Mouse (Mus musculus): ENCODE results near the gene Mcrip2. TPM values are rescaled to one million over a fixed set of nuclear protein-coding genes. Genes with fewer than 3 reads are reported as not detected.

Mcrip2 gene
- total and polyA plus RNA-seq, 3 experiments, result 1.4 to 16.1 (median 1.7) TPM

GRCm38 (mm10) chr17:25830806-25831431 lies 37.6 kb downstream of the Mcrip2 start:
- H3K9me3 ChIP-seq (replicated peaks; ENCODE audit: low read length), result no peaks in the 10 kb centered on the region
- no peak overlapping the region; the same call in 1 of the 2 replicates for H3K9ac ChIP-seq (ENCODE audit: insufficient read depth, low read depth)
- no peak for DNase-seq (ENCODE audit: extremely low read depth)
- no peaks in the 10 kb centered on the region for H3K27me3 ChIP-seq (replicated peaks)
- peaks cover 56 to 77% of the 10 kb centered on the region in 2 experiments for H3K36me3 ChIP-seq (replicated peaks in 1 of 2; ENCODE audit: control insufficient read depth in 1 of 2, insufficient read depth in 1 of 2, low read length in 1 of 2)
- H3K79me2 ChIP-seq (replicated peaks; ENCODE audit: control insufficient read depth, extremely low read depth, insufficient read depth, poor library complexity, severe bottlenecking), result peaks cover 14% of the 10 kb centered on the region
- H3K4me2 ChIP-seq (ENCODE audit: insufficient read depth, low read depth, poor library complexity, severe bottlenecking), result no peak overlapping the region
- peaks cover 23 to 54% of the 10 kb centered on the region in 2 experiments for H3K4me1 ChIP-seq (ENCODE audit: control insufficient read depth in 1 of 2, insufficient read depth in 2 of 2)
- H3K4me3 ChIP-seq (replicated peaks in 1 of 3; ENCODE audit: low read depth in 2 of 3, low read length in 2 of 3, poor library complexity in 1 of 3), result peak overlapping the region in 1 of 3 experiments; percentile 13
- no peak overlapping the region for H3K27ac ChIP-seq (ENCODE audit: insufficient read depth, low read depth)
- in situ Hi-C loops (cut with MboI; ENCODE audit: low pct_ligation_motif_present, low pct_unique_long_range_greater_than_20kb, low sequenced_read_pairs), result no loop called here
- dilution Hi-C loops (cut with MboI; ENCODE audit: extremely low pct_ligation_motif_present, extremely low pct_unique_long_range_greater_than_20kb, low sequenced_read_pairs), result no loop called here
- TF ChIP-seq IRF4 (IDR thresholded peaks at IDR 0.05; ENCODE audit: low read depth, low read length) (no peak), SIN3A (IDR thresholded peaks at IDR 0.05; ENCODE audit: low read length) (no peak), ZNF384 (IDR thresholded peaks at IDR 0.05; ENCODE audit: low read depth, low read length) (no peak), HCFC1 (IDR thresholded peaks at IDR 0.05; ENCODE audit: low read depth, low read length) (no peak), MEF2A (IDR thresholded peaks at IDR 0.05; ENCODE audit: borderline replicate concordance, low read depth, low read length) (no peak), BHLHE40 (IDR thresholded peaks at IDR 0.05; ENCODE audit: low read depth, low read length) (no peak), MAX (IDR thresholded peaks at IDR 0.05; ENCODE audit: low read length) (no peak), NRF1 (IDR thresholded peaks at IDR 0.05; ENCODE audit: low read depth, low read length) (no peak), EP300 (IDR thresholded peaks at IDR 0.05; ENCODE audit: low read length) (no peak), MYC (IDR thresholded peaks at IDR 0.05; ENCODE audit: low read depth, low read length) (no peak), KAT2A (IDR thresholded peaks at IDR 0.05; ENCODE audit: insufficient replicate concordance, low read length) (no peak), CHD1 (IDR thresholded peaks at IDR 0.05; ENCODE audit: low read depth, low read length) (no peak)

- H3K9me3 ChIP-seq (replicated peaks; ENCODE audit: low read length), result no peaks in the 10 kb centered on the region
- H3K79me2 ChIP-seq (replicated peaks; ENCODE audit: control insufficient read depth, extremely low read depth, insufficient read depth, poor library complexity, severe bottlenecking), result peaks cover 14% of the 10 kb centered on the region
- no peak overlapping the region for H3K27ac ChIP-seq (ENCODE audit: insufficient read depth, low read depth)
- H3K9ac ChIP-seq (ENCODE audit: insufficient read depth, low read depth), result no peak overlapping the region
- H3K4me2 ChIP-seq (ENCODE audit: insufficient read depth, low read depth, poor library complexity, severe bottlenecking), result no peak overlapping the region
- TF ChIP-seq ETS1 (conservative IDR thresholded peaks at IDR 0.05; ENCODE audit: low read depth, low read length), result no peak
- no peak for TF ChIP-seq HCFC1 (IDR thresholded peaks at IDR 0.05; ENCODE audit: low read depth, low read length)
- TF ChIP-seq MEF2A (IDR thresholded peaks at IDR 0.05; ENCODE audit: borderline replicate concordance, low read depth, low read length), result no peak
- TF ChIP-seq RAD21 (IDR thresholded peaks at IDR 0.05; ENCODE audit: low read depth, low read length), result no peak
- TF ChIP-seq JUN (IDR thresholded peaks at IDR 0.05; ENCODE audit: insufficient read depth, low read depth, low read length), result no peak
- no peak for TF ChIP-seq USF1 (IDR thresholded peaks at IDR 0.05; ENCODE audit: low read depth, low read length)
- no peak for TF ChIP-seq CHD2 (IDR thresholded peaks at IDR 0.05; ENCODE audit: low read length)
- TF ChIP-seq NRF1 (IDR thresholded peaks at IDR 0.05; ENCODE audit: low read depth, low read length), result no peak
- TF ChIP-seq ELF1 (IDR thresholded peaks at IDR 0.05; ENCODE audit: low read depth, low read length), result no peak
- TF ChIP-seq MYC (IDR thresholded peaks at IDR 0.05; ENCODE audit: low read depth, low read length), result no peak
- no peak for TF ChIP-seq POLR2A (IDR thresholded peaks at IDR 0.05; ENCODE audit: low read depth, low read length)
- in situ Hi-C loops (cut with MboI; ENCODE audit: low pct_ligation_motif_present, low pct_unique_long_range_greater_than_20kb, low sequenced_read_pairs) (no loop called here), dilution Hi-C loops (cut with MboI; ENCODE audit: extremely low pct_ligation_motif_present, extremely low pct_unique_long_range_greater_than_20kb, low sequenced_read_pairs) (no loop called here)
- DNase-seq (ENCODE audit: extremely low read depth), result no peak
- peaks cover 56 to 77% of the 10 kb centered on the region in 2 experiments for H3K36me3 ChIP-seq (replicated peaks in 1 of 2; ENCODE audit: control insufficient read depth in 1 of 2, insufficient read depth in 1 of 2, low read length in 1 of 2)
- no peak overlapping the region for H3K4me3 ChIP-seq (replicated peaks in 1 of 3; ENCODE audit: low read depth in 2 of 3, low read length in 2 of 3, poor library complexity in 1 of 3)
- H3K4me1 ChIP-seq (ENCODE audit: control insufficient read depth in 1 of 2, insufficient read depth in 2 of 2), result peaks cover 27 to 61% of the 10 kb centered on the region in 2 experiments
- no peaks in the 10 kb centered on the region for H3K27me3 ChIP-seq (replicated peaks)
Observed at GRCm38 (mm10) chr17:25830200-25830753, 38.3 kb downstream of the Mcrip2 start.
